ENCODE assay signal across 9 mouse cellular contexts in the genomic region with DNA sequence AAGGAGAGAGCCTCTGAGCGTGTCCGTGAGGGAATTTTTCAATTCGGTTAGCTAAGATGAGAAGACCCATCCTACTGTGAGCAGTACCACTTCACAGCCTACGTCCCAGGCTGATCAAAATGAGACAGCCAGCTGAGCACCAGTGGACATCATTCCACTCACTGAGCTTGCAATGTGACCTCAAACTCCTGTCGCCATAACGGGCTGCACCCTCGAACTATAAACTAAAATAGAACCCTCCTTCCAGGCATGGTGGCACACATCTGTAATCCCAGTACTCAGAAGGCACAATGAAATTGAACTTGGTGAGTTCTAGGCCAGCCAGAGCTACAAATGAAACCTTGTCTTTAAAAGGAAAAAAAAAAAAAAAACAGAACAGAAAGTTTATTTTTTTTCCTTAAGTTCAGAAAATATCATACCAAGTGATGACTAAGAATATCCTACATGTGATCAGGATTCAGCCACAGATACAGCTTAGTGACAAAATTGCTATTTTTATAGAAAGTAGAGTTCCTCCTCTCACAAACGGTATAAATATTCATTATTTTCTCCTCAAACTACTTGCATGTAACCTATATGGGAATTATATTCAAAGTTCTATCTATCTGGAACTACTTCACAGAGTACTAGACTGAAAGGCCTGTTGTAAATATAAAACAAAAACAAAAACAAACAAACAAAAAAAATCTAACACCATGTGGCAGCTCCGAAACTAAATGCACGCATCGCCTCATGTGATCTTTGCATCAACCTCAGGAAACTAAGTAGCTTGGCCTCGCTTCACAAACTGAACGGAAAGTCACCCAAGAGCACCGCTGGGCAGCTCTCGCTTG. TPM values are rescaled to one million over a fixed set of nuclear protein-coding genes. Genes with fewer than 3 reads are reported as not detected.
DNase-seq lines count a peak whose midpoint lies in the region; ATAC-seq and TF ChIP-seq lines count a peak whose summit lies in the region.
"Had no signal": no experiment of that assay in that cellular context is flagged by ENCODE, and none has a peak within 500 bp of the region (broad histone marks: within the 10 kb centered on the region; RNA-seq: fewer than 3 reads in every experiment).

No protein-coding gene starts in this region.

- no peaks in the 10 kb centered on the region for H3K36me3 ChIP-seq in heart, embryonic 14.5 days (ENCODE audit: control insufficient read depth, insufficient read depth, low read length)
- no peaks in the 10 kb centered on the region for H3K36me3 ChIP-seq in liver, postnatal 0 days (replicated peaks; ENCODE audit: insufficient read depth, low read length)
- H3K36me3 ChIP-seq in liver, embryonic 12.5 days = no peaks in the 10 kb centered on the region
- H3K36me3 ChIP-seq: forebrain, embryonic 15.5 days had no signal

- TF ChIP-seq EP300 in liver, postnatal 0 days (IDR thresholded peaks at IDR 0.05; ENCODE audit: low read depth) = no peak

- TF ChIP-seq CTCF in liver, postnatal 0 days (IDR thresholded peaks at IDR 0.05; ENCODE audit: low read depth) = no peak
- no peak for TF ChIP-seq CTCF in olfactory bulb, adult 2 months (IDR thresholded peaks at IDR 0.05; ENCODE audit: insufficient read depth, low read depth, low read length)

- no peak for ATAC-seq in heart, embryonic 14.5 days (ENCODE audit: insufficient number of reproducible peaks, insufficient read depth, low FRiP score, low read depth)
- no peak for ATAC-seq in liver, postnatal 0 days
- ATAC-seq in liver, embryonic 12.5 days = no peak
- ATAC-seq: forebrain, embryonic 15.5 days had no signal

- peaks cover 26 to 43% of the 10 kb centered on the region in 2 experiments for H3K4me1 ChIP-seq in heart, embryonic 14.5 days (ENCODE audit: control insufficient read depth in 2 of 2, insufficient read depth in 2 of 2, low read length in 2 of 2)
- H3K4me1 ChIP-seq in liver, postnatal 0 days (ENCODE audit: insufficient read depth) = peaks cover 12% of the 10 kb centered on the region
- H3K4me1 ChIP-seq in liver, embryonic 12.5 days = peaks cover 16% of the 10 kb centered on the region
- H3K4me1 ChIP-seq in olfactory bulb, adult 2 months (ENCODE audit: control insufficient read depth, insufficient read depth, low read length) = peaks cover 16% of the 10 kb centered on the region

- no peak overlapping the region for H3K4me3 ChIP-seq in heart, embryonic 14.5 days (ENCODE audit: control insufficient read depth in 1 of 2, insufficient read depth in 1 of 2, low read depth in 1 of 2, low read length in 2 of 2)
- no peak overlapping the region for H3K4me3 ChIP-seq in liver, postnatal 0 days (ENCODE audit: low read depth, low read length)
- H3K4me3 ChIP-seq in liver, embryonic 12.5 days = no peak overlapping the region
- no peak overlapping the region for H3K4me3 ChIP-seq in olfactory bulb, adult 2 months (ENCODE audit: insufficient read depth, low read depth, low read length)
- H3K4me3 ChIP-seq: forebrain, embryonic 15.5 days had no signal

- H3K27ac ChIP-seq in heart, embryonic 14.5 days (replicated peaks in 1 of 2; ENCODE audit: control insufficient read depth in 1 of 2, insufficient read depth in 1 of 2, low read depth in 2 of 2, low read length in 2 of 2) = peak overlapping the region; percentile 71 to 77
- H3K27ac ChIP-seq in liver, postnatal 0 days (ENCODE audit: low read depth) = 0 out of 2 replicates have a peak overlapping the region, but pooled peaks have one; percentile 40
- no peak overlapping the region for H3K27ac ChIP-seq in liver, embryonic 12.5 days
- H3K27ac ChIP-seq in olfactory bulb, adult 2 months (ENCODE audit: insufficient read depth, low read depth, low read length) = peak overlapping the region; percentile 51

- no peak for DNase-seq in heart, adult 18-20 months
- no peak for DNase-seq in liver, postnatal 0 days
- peak; percentile 42 for DNase-seq in NIH3T3 (ENCODE audit: low read depth)
- DNase-seq in cerebellum, adult 11-12 months = no peak
- DNase-seq: thymus, adult 18-20 months had no signal

- WGBS in heart, embryonic 14.5 days = 77% methylated on average over 15 of the region's 15 CpGs
- WGBS in liver, postnatal 0 days (ENCODE audit: insufficient replicate concordance) = 83% methylated on average over 15 of the region's 15 CpGs
- WGBS in liver, embryonic 12.5 days (ENCODE audit: insufficient replicate concordance) = 76% methylated on average over 15 of the region's 15 CpGs
- WGBS in olfactory bulb, adult 2 months = 73% methylated on average over 15 of the region's 15 CpGs

- TF ChIP-seq POLR2A in olfactory bulb, adult 2 months (IDR thresholded peaks at IDR 0.05; ENCODE audit: insufficient read depth, low read depth, low read length) = no peak

- no peaks in the 10 kb centered on the region for H3K9me3 ChIP-seq in heart, embryonic 14.5 days (ENCODE audit: control insufficient read depth, low read length)
- H3K9me3 ChIP-seq in liver, postnatal 0 days (ENCODE audit: low read length) = no peaks in the 10 kb centered on the region
- no peaks in the 10 kb centered on the region for H3K9me3 ChIP-seq in liver, embryonic 12.5 days (replicated peaks)
- H3K9me3 ChIP-seq: forebrain, embryonic 15.5 days had no signal

- H3K9ac ChIP-seq in heart, embryonic 14.5 days (ENCODE audit: low read length) = no peak overlapping the region; the same call in 1 of the 2 replicates
- H3K9ac ChIP-seq in liver, postnatal 0 days (replicated peaks) = no peak overlapping the region
- H3K9ac ChIP-seq in liver, embryonic 12.5 days = no peak overlapping the region
- H3K9ac ChIP-seq: forebrain, embryonic 15.5 days had no signal

- H3K4me2 ChIP-seq in heart, embryonic 14.5 days (ENCODE audit: low read length) = peak overlapping the region; percentile 29
- H3K4me2 ChIP-seq in liver, postnatal 0 days (ENCODE audit: low read depth, low read length) = no peak overlapping the region
- H3K4me2 ChIP-seq in liver, embryonic 12.5 days = no peak overlapping the region
- H3K4me2 ChIP-seq: forebrain, embryonic 15.5 days had no signal

- no peaks in the 10 kb centered on the region for H3K27me3 ChIP-seq in heart, embryonic 14.5 days (ENCODE audit: control insufficient read depth, insufficient read depth, low read length)
- H3K27me3 ChIP-seq in liver, postnatal 0 days (ENCODE audit: insufficient read depth, low read length) = no peaks in the 10 kb centered on the region
- H3K27me3 ChIP-seq in liver, embryonic 12.5 days (replicated peaks) = no peaks in the 10 kb centered on the region
- H3K27me3 ChIP-seq: forebrain, embryonic 15.5 days had no signal

RNA-seq across cellular contexts. Expression of a gene that starts 50.9 kb away (rescaled TPM):
- 39.4 and 40.0 TPM in 2 replicates for polyA plus RNA-seq in heart, embryonic 14.5 days (2014; fragmentation: Nextera tagmentation; extraction: Ambion mirVana)
- total RNA-seq in heart, adult 18-20 months (2021) = 10 to 100 TPM; 32.7 to 35.3 TPM
- polyA plus RNA-seq in liver, postnatal 0 days (2015; fragmentation: Nextera tagmentation; extraction: Ambion mirVana) = 10.8 and 13.6 TPM in 2 replicates
- polyA plus RNA-seq in liver, embryonic 12.5 days (2016; fragmentation: Nextera tagmentation; extraction: Ambion mirVana) = 19.4 and 19.9 TPM in 2 replicates
- polyA plus RNA-seq in olfactory bulb, adult 2 months (2012; ENCODE audit: insufficient read depth, insufficient read length, low replicate concordance, missing spikeins) = not detected in 2 replicates
